18 mouse cellular contexts compared by ENCODE assay signal in genomic region chr4:56953235-56953634, GRCm38 (mm10). TPM values are rescaled to one million over a fixed set of nuclear protein-coding genes. Genes with fewer than 3 reads are reported as not detected.
"Had no signal": no experiment of that assay in that cellular context is flagged by ENCODE, and none has a peak within 500 bp of the region (broad histone marks: within the 10 kb centered on the region; RNA-seq: fewer than 3 reads in every experiment).

No protein-coding gene starts in this region.

- H3K27ac ChIP-seq: kidney, postnatal 0 days; layer of hippocampus, adult 2 months; liver, embryonic 13.5 days; midbrain, embryonic 12.5 days had no signal

- H3K9me3 ChIP-seq: liver, embryonic 13.5 days; midbrain, embryonic 12.5 days had no signal

- H3K9ac ChIP-seq: liver, embryonic 13.5 days; midbrain, embryonic 12.5 days had no signal

- H3K4me3 ChIP-seq: layer of hippocampus, adult 2 months; liver, embryonic 13.5 days; midbrain, embryonic 12.5 days; myocyte had no signal

- H3K4me2 ChIP-seq: liver, embryonic 13.5 days; midbrain, embryonic 12.5 days had no signal

- H3K27me3 ChIP-seq: liver, embryonic 13.5 days; midbrain, embryonic 12.5 days had no signal

- H3K4me1 ChIP-seq: midbrain, embryonic 12.5 days had no signal

- ATAC-seq: midbrain, embryonic 16.5 days had no signal

- DNase-seq: kidney, adult 9 months; kidney, postnatal 25 days; layer of hippocampus, adult 9-11 months; liver, embryonic 13.5 days; lung, adult 2 months; lung, postnatal 14 days; lung, postnatal 4 days; spleen, adult 18-20 months; thymus, adult 18-20 months; thymus, postnatal 4 days had no signal

- H3K36me3 ChIP-seq: liver, embryonic 13.5 days; midbrain, embryonic 12.5 days had no signal

RNA-seq across cellular contexts. Expression of gene Frrs1l, which starts 37.0 kb away (rescaled TPM):
- total RNA-seq: liver, adult 2 months; megakaryocyte progenitor cell, adult 5-6 weeks; monocyte, adult 5-6 weeks had no signal
- polyA plus RNA-seq: liver, adult 2 months; myocyte had no signal
